Mouse (Mus musculus) forebrain, embryonic 13.5 days (tissue): ENCODE data around the gene Rab7. TPM values are rescaled to one million over a fixed set of nuclear protein-coding genes. Genes with fewer than 3 reads are reported as not detected.

Source experiments
- ATAC-seq: fragments of 200-750 bp; cut with Nextera tagmentation; 2 replicates; pipeline ENCODE4 v1.8.0; 2017
- H3K27ac ChIP-seq: fragments of 300-500 bp; sonication (generic); 2 replicates; pipeline ENCODE4 v1.5.1; 2015; ENCODE audit warnings: inconsistent platforms, mild to moderate bottlenecking, moderate library complexity
- H3K27me3 ChIP-seq: fragments of 300-500 bp; sonication (generic); 2 replicates; pipeline ENCODE4 v1.6.1; 2015; ENCODE audit warnings: mild to moderate bottlenecking, inconsistent platforms
- H3K36me3 ChIP-seq: fragments of 300-500 bp; sonication (generic); 2 replicates; pipeline ENCODE4 v1.6.1; 2015; ENCODE audit warnings: mild to moderate bottlenecking, inconsistent platforms; ENCODE audit not compliant: poor library complexity, severe bottlenecking
- H3K4me1 ChIP-seq: fragments of 300-500 bp; sonication (generic); 2 replicates; pipeline ENCODE4 v1.6.1; 2015; ENCODE audit warnings: inconsistent platforms
- H3K4me2 ChIP-seq: fragments of 300-500 bp; sonication (generic); 2 replicates; pipeline ENCODE4 v1.6.1; 2015; ENCODE audit warnings: inconsistent platforms, mild to moderate bottlenecking, moderate library complexity
- H3K4me3 ChIP-seq: fragments of 300-500 bp; sonication (generic); 2 replicates; pipeline ENCODE4 v1.5.1; 2015; ENCODE audit warnings: mild to moderate bottlenecking, inconsistent platforms
- H3K9ac ChIP-seq: fragments of 300-500 bp; sonication (generic); 2 replicates; pipeline ENCODE4 v1.6.1; 2015; ENCODE audit warnings: mild to moderate bottlenecking, inconsistent platforms
- H3K9me3 ChIP-seq: fragments of 300-500 bp; sonication (generic); replicated peaks from 2 replicates; pipeline ENCODE4 v1.6.1; 2016; ENCODE audit warnings: inconsistent platforms
- WGBS: fragments of 180-500 bp; shearing (Covaris S2); methylation state at CpG from one replicate; pipeline ENCODE4 v1.1.7; 2015; 5-methylcytosine and 5-hydroxymethylcytosine counted together
- polyA plus RNA-seq: library from polyadenylated mRNA; unstranded; fragments of >200 nt; fragmentation: Nextera tagmentation; extraction: Ambion mirVana; gene quantifications from 2 replicates; pipeline ENCODE4 v1.2.1, GENCODE M21; 2015

The Rab7 gene
- polyA plus RNA-seq: 233 and 248 TPM in 2 replicates

DNA sequence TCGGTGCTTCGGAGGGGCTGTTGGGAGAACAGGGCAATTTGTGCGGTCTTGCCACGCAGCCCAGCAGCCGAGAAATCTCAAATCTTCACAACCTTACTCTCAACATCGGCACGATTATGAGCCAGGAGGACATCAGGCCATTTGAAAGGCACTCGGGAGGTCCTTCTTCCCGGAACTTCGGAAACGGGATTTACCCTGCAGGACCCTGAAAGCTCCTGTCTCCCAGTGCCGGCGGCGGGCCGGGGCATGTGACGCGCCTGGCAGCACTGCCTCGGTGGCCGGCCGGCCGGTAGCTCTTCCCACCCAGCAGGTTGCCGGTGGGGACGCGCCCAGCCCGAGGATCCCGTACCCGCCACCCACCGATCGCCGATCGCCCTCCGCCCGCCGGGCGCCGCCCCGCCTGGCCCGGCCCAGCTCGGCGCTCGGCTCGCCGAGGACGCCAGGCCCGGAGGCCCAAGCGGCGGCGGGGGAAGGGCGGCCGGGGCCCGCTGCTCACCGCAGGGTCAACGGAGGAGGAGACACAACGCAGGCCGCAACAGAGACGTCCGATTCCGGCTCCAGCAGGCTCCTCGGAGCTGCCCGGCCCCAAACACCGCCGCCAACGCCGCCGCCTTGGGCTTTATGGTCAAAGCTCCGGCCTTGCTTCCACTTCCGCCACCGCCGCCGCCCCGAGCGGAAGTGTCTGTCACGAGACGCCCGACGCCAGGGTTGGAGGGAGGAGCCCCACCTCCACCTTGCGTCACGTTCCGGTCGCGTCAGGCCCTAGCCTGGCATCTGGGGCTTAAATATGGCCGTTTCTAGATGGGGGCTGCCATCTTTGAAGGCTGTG, at the start of gene Rab7:
TSS of gene Rab7 (minus strand) at position 694 of the 829 bp plus-strand sequence.
- Histone ChIP-seq H3K4me3 (peak within 1 kb of the TSS; percentile 98), H3K36me3 (no peaks in the 10 kb centered on the region), H3K9me3 (no peaks in the 10 kb centered on the region), H3K4me1 (peaks cover 34% of the 10 kb centered on the region), H3K9ac (peak within 1 kb of the TSS; percentile 96), H3K27me3 (peaks cover 19% of the 10 kb centered on the region), H3K27ac (peak within 1 kb of the TSS; percentile 76), H3K4me2 (peak within 1 kb of the TSS; percentile 99)
- WGBS: under 1% methylated on average over 59 of the region's 82 CpGs
- ATAC-seq: peak; percentile 99

DNA sequence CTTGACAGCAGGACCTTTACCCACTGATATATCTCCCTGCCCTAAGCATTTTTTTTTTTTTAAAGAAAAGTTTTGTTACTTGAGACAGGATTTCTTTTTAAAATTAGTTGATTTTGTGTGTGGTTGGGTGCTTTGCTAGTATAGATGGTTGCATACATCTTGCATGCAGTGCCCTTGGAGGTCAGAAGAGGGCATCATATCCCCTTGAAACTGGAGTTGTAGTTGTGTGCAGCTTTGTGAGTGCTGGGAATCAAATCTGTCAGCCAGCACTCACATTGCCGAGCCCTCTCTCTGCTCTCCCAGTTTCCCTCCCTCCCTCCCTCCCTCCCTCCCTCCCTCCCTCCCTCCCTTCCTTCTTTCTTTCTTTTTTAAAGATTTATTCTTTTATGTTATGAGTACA, 43.9 kb upstream of the Rab7 start:
- H3K36me3 ChIP-seq: peaks cover 58% of the 10 kb centered on the region
- H3K9me3 ChIP-seq: no peaks in the 10 kb centered on the region
- no peak for ATAC-seq
- no peak overlapping the region for H3K4me3 ChIP-seq
- peaks cover 24% of the 10 kb centered on the region for H3K4me1 ChIP-seq
- H3K27me3 ChIP-seq: no peaks in the 10 kb centered on the region
- H3K9ac ChIP-seq: no peak overlapping the region
- H3K27ac ChIP-seq: no peak overlapping the region
- H3K4me2 ChIP-seq: no peak overlapping the region
- 70% methylated on average over 1 of the region's 1 CpGs for WGBS

DNA sequence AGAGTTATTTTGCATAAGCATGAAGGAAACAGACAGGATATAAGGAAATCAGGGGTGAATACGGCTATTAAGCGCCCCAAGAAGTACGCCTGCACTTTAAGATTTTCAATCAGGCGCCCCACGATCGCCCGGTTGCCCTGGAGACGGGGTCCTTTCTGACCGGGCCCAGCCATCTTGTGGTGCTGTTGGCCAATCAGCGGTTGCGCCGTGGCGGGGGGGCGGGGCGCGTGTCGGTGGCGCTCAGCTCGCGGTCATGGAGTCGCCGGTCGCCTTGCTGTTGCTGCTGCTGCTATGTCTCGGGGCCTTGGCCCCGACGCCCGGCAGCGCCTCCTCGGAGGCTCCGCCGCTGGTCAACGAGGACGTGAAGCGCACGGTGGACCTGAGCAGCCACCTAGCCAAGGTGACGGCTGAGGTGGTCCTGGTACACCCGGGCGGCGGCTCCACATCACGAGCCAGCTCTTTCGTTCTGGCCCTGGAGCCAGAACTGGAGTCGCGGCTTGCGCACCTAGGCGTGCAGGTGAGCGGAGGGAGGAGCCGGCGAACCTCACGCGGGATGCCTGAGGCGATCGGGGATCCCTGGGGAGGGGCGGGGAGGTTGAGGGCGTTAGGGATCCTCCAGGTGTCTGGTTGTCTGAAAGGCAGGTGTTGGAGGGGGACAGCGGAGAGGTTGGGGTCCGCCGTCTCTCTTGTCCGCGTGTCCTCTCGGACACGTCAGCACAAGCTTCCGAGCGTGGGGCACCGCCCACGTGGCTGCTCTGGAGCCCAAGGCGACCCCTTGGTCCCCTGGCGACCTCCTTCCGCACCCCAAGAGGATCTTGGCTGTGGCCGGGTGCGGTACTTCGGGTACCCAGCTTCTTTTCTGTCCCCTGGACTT, 39.4 kb upstream of the Rab7 start, which contains the start of gene Rpn1:
TSS of gene Rpn1 (plus strand) at position 205 of the 874 bp plus-strand sequence.
- Histone ChIP-seq H3K9me3 (no peaks in the 10 kb centered on the region), H3K27ac (peak within 1 kb of the TSS; percentile 60), H3K27me3 (peaks cover 10% of the 10 kb centered on the region; the same call in 1 of the 2 replicates), H3K36me3 (peaks cover 14% of the 10 kb centered on the region), H3K9ac (peak within 1 kb of the TSS; percentile 94), H3K4me1 (peaks cover 28% of the 10 kb centered on the region), H3K4me3 (peak within 1 kb of the TSS; percentile 98), H3K4me2 (peak within 1 kb of the TSS; percentile 98)
- WGBS: under 1% methylated on average over 70 of the region's 71 CpGs
- peak; percentile 99 for ATAC-seq

DNA sequence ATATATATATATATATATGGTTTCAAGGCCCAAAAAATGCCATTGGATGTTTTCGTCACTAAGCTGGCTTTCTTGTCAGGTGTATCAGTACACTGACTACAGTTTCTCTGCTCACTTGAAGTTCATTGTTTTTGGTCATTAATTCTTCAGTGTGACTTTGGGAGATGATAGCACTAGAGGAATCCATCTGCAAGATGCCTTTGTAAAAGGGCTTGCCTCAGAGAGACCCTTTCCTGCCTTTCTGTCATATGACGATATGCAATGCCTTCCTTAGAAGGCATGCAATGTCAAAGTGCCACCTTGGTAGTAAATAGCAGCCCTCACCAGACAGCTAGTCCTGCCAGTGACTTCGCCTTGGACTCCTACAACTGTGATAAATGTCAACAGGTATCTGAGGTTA, 38.6 kb upstream of the Rab7 start:
- WGBS: 66% methylated on average over 3 of the region's 3 CpGs
- Histone ChIP-seq H3K27me3 (peaks cover 18% of the 10 kb centered on the region; the same call in 1 of the 2 replicates), H3K4me2 (peak overlapping the region; percentile 98), H3K27ac (no peak overlapping the region), H3K36me3 (peaks cover 8% of the 10 kb centered on the region), H3K9me3 (no peaks in the 10 kb centered on the region), H3K9ac (no peak overlapping the region), H3K4me1 (peaks cover 28% of the 10 kb centered on the region), H3K4me3 (peak overlapping the region; percentile 98; the same call in 1 of the 2 replicates)
- ATAC-seq: peak; percentile 26; the same call in 1 of the 2 replicates

DNA sequence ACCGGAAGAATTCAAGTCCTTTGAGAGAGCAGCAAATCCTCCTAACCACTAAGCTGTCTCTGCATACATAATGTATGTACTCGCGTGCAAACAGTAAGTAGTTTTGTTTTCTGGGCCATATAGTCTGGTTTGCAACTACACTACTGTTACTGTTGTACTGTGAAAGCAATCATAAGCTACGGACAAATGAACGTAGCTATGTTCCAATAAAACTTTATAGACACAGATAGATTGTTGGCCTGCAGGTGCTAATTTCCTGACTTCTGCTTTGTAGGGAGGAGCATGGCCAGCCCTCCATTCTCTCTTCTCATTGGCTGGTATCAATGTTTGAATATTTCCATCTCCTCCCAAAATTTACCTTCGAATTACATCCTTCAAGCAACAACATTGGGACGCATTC, 38.0 kb upstream of the Rab7 start:
- Histone ChIP-seq H3K27me3 (peaks cover 19% of the 10 kb centered on the region; the same call in 1 of the 2 replicates), H3K9ac (no peak overlapping the region), H3K9me3 (no peaks in the 10 kb centered on the region), H3K36me3 (0 out of 2 replicates have a peak, but pooled peaks cover 4% of the 10 kb centered on the region), H3K27ac (no peak overlapping the region), H3K4me2 (no peak overlapping the region), H3K4me1 (peaks cover 28% of the 10 kb centered on the region), H3K4me3 (no peak overlapping the region)
- WGBS: 87% methylated on average over 7 of the region's 7 CpGs
- no peak for ATAC-seq

DNA sequence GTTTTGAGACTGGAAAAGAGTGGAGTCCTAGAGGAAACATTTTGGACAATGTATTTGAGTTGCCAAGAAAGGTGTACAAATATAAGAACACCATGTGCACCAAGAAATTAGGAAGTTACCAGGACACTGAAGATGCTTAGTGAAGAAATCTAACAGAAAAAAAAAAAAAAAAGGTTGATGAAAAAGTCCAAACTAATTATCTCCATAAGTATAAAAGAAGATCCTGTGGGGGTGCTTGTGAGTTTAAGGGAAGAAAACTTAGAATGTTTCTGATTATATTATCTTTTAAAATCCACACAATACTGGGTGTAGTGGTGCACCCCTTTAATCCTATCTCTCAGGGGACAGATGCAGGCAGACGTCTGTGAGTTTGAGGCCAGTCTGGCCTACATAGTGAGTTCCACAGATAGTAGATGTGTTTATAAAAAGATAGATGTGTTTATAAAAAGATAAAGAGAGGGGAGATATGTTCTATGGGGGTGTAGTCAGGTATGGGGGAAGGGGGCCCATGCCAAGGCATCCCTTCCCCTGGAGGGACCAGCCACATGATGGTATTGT, 31.0 kb upstream of the Rab7 start:
- Histone ChIP-seq H3K27ac (no peak overlapping the region), H3K4me2 (peak overlapping the region; percentile 70; the same call in 1 of the 2 replicates), H3K27me3 (peaks cover 46% of the 10 kb centered on the region), H3K4me3 (no peak overlapping the region), H3K4me1 (peaks cover 12% of the 10 kb centered on the region), H3K9ac (no peak overlapping the region), H3K9me3 (no peaks in the 10 kb centered on the region), H3K36me3 (no peaks in the 10 kb centered on the region)
- 93% methylated on average over 1 of the region's 1 CpGs for WGBS
- no peak for ATAC-seq

DNA sequence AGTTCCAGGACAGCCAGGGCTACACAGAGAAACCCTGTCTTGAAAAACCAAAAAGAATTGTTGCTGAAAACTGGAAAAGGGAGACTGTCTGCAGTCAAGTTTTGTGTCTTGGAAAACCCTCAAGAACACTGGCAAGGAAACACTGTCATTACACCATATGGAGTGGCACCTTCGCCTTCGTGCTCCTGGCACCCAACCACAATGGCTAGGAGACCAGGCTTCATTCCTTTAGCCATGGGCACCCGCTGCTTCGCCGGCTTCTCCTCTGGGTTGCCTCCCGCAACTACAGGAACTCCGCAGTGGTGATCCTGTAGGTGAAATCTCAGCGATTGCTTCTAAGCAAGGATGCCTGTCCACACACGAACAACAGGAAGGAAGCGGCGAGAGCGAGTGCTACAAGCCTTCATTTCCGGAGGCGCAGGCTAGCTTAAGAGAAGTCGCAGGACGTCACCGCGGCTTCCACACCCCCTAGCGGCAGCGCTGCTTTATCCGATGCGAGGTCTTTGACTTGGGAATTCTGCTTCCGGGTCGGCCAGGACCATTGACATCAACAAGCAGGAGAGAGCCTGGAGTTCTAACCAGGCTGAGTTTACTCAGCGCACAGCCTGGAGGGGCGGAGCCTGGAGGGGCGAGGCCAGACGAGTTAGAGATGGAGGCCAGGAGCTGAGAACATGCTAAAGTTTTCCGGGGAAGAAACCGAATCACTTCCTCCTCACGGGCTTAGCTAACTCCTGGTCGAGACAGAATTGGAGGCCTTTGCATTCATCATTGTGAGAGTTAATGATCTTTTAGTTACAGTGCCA, 29.9 kb upstream of the Rab7 start:
- H3K4me3 ChIP-seq: peak overlapping the region; percentile 45
- H3K36me3 ChIP-seq: no peaks in the 10 kb centered on the region
- ATAC-seq: peak; percentile 98
- H3K9me3 ChIP-seq: no peaks in the 10 kb centered on the region
- peak overlapping the region; percentile 76 for H3K9ac ChIP-seq
- H3K27me3 ChIP-seq: peaks cover 41% of the 10 kb centered on the region
- H3K27ac ChIP-seq: peak overlapping the region; percentile 92
- H3K4me1 ChIP-seq: peaks cover 12% of the 10 kb centered on the region
- H3K4me2 ChIP-seq: peak overlapping the region; percentile 70
- 4% methylated on average over 32 of the region's 32 CpGs for WGBS

DNA sequence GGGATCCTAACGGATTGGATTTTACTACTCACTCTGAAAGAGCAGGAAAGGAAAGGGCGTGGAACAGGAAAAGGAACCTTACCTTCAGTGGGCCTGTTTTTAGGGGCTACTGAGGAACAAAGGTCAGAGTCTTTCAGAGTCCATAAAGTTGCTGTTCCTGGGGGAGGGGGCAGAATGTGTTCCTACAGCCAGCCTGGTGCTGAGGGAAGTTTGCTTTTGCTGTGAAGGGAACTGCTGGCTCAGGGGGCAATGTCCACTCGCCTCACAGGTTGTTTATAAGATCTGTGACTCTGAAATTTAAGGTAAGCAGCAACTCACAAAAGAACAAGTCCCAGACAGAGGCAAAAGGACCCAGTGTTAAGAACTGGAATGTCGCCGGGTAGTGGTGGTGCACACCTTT, 26.1 kb upstream of the Rab7 start:
- 85% methylated on average over 5 of the region's 5 CpGs for WGBS
- Histone ChIP-seq H3K4me1 (peaks cover 12% of the 10 kb centered on the region), H3K27me3 (peaks cover 20% of the 10 kb centered on the region), H3K4me2 (no peak overlapping the region), H3K36me3 (no peaks in the 10 kb centered on the region), H3K27ac (no peak overlapping the region), H3K4me3 (no peak overlapping the region), H3K9ac (no peak overlapping the region), H3K9me3 (no peaks in the 10 kb centered on the region)
- no peak for ATAC-seq

DNA sequence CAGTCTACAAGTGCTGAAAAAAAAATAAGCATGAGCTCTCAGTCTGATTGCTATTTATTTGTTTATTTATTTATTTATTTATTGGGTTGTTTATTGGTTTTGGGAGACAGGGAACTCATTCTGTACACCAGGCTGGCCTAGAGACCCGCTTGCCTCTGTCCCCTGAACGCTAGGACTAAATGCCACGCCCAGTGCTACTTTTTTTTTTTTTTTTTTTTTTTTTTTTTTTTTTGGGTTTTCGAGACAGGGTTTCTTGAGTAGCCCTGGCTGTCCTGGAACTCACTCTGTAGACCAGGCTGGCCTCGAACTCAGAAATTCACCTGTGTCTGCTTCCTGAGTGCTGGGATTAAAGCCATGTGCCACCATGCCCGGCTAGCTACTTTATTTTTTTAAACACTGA, 25.4 kb upstream of the Rab7 start:
- no peaks in the 10 kb centered on the region for H3K36me3 ChIP-seq
- no peak overlapping the region for H3K4me2 ChIP-seq
- H3K27ac ChIP-seq: no peak overlapping the region
- H3K4me3 ChIP-seq: no peak overlapping the region
- H3K4me1 ChIP-seq: peaks cover 9% of the 10 kb centered on the region
- ATAC-seq: no peak
- no peak overlapping the region for H3K9ac ChIP-seq
- no peaks in the 10 kb centered on the region for H3K9me3 ChIP-seq
- 80% methylated on average over 6 of the region's 6 CpGs for WGBS
- H3K27me3 ChIP-seq: peaks cover 20% of the 10 kb centered on the region

DNA sequence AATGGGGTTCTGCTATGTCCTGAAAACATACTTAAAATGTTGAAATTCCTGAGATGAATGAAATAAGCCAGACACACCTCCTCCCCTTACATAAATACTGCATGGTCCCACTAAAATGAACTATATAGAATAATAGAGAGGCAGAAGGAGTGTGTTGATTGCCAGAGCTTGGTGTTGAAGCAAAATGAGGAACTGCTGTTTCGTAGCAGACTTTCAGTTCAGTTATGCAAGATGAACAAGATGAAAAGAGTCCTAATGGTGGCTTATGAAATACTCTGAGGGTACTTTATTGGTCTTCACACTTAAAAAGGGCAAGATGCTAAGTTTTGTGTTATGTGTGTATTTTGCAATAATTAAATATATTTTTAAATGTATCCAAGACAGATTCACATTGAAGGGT, 23.7 kb upstream of the Rab7 start:
- H3K9ac ChIP-seq: no peak overlapping the region
- no peak overlapping the region for H3K4me3 ChIP-seq
- H3K27me3 ChIP-seq: peaks cover 19% of the 10 kb centered on the region
- WGBS: 86% methylated on average over 1 of the region's 1 CpGs
- H3K4me2 ChIP-seq: no peak overlapping the region
- no peak for ATAC-seq
- H3K27ac ChIP-seq: no peak overlapping the region
- H3K4me1 ChIP-seq: no peaks in the 10 kb centered on the region
- no peaks in the 10 kb centered on the region for H3K9me3 ChIP-seq
- no peaks in the 10 kb centered on the region for H3K36me3 ChIP-seq

DNA sequence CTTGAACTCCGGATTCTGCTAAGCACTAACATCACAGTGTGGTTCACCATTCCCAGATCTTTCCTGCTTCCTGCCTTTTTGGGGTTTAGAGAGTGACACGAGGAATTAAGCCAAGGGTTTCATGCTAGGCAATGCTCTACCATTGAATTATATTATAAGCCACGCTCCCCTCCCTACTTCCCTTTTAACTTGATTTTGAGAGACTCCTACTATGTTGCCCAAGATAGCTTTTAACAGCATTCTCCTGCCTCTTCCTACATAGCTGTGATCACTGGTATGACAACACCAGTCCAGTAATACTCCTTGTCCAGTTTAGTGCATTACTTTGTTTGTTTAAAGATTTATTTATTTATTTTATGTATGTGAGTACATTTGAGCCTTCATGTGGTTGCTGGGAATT, 22.7 kb upstream of the Rab7 start:
- H3K36me3 ChIP-seq: no peaks in the 10 kb centered on the region
- H3K4me1 ChIP-seq: no peaks in the 10 kb centered on the region
- H3K4me3 ChIP-seq: no peak overlapping the region
- no peaks in the 10 kb centered on the region for H3K9me3 ChIP-seq
- no peak overlapping the region for H3K9ac ChIP-seq
- 72% methylated on average over 3 of the region's 3 CpGs for WGBS
- ATAC-seq: no peak
- H3K27me3 ChIP-seq: peaks cover 13% of the 10 kb centered on the region; the same call in 1 of the 2 replicates
- no peak overlapping the region for H3K4me2 ChIP-seq
- no peak overlapping the region for H3K27ac ChIP-seq
